Mouse (Mus musculus) liver, embryonic 13.5 days (tissue): Measurements from ENCODE around the gene Mapk1ip1l. TPM values are rescaled to one million over a fixed set of nuclear protein-coding genes. Genes with fewer than 3 reads are reported as not detected.

Source experiments
- ATAC-seq: fragments of 200-750 bp; cut with Nextera tagmentation; 2 replicates; pipeline ENCODE4 v1.8.0; 2017; ENCODE audit warnings: low read depth, mild to moderate bottlenecking, moderate number of reproducible peaks, moderate library complexity
- DNase-seq: peaks from one replicate; pipeline ENCODE4 v3.0.0; 2022
- H3K27ac ChIP-seq: fragments of 300-500 bp; sonication (generic); 2 replicates; pipeline ENCODE4 v1.5.1; 2015; ENCODE audit warnings: moderate library complexity, mild to moderate bottlenecking, inconsistent platforms
- H3K27me3 ChIP-seq: fragments of 300-500 bp; sonication (generic); 2 replicates; pipeline ENCODE4 v1.6.1; 2015; ENCODE audit warnings: mild to moderate bottlenecking, inconsistent platforms
- H3K36me3 ChIP-seq: fragments of 300-500 bp; sonication (generic); 2 replicates; pipeline ENCODE4 v1.6.1; 2015; ENCODE audit warnings: mild to moderate bottlenecking, inconsistent platforms
- H3K4me1 ChIP-seq: fragments of 300-500 bp; sonication (generic); replicated peaks from 2 replicates; pipeline ENCODE4 v1.6.1; 2015; ENCODE audit warnings: inconsistent platforms
- H3K4me2 ChIP-seq: fragments of 300-500 bp; sonication (generic); 2 replicates; pipeline ENCODE4 v1.6.1; 2015; ENCODE audit warnings: inconsistent platforms, mild to moderate bottlenecking, moderate library complexity
- H3K4me3 ChIP-seq: fragments of 300-500 bp; sonication (generic); replicated peaks from 2 replicates; pipeline ENCODE4 v1.5.1; 2015; ENCODE audit warnings: mild to moderate bottlenecking, inconsistent platforms
- H3K9ac ChIP-seq: fragments of 300-500 bp; sonication (generic); 2 replicates; pipeline ENCODE4 v1.6.1; 2015; ENCODE audit warnings: mild to moderate bottlenecking, inconsistent platforms
- H3K9me3 ChIP-seq: fragments of 300-500 bp; sonication (generic); replicated peaks from 2 replicates; pipeline ENCODE4 v1.6.1; 2016; ENCODE audit warnings: inconsistent platforms
- WGBS: fragments of 180-500 bp; shearing (Covaris S2); methylation state at CpG from one replicate; pipeline ENCODE4 v1.1.7; 2015; ENCODE audit not compliant: insufficient replicate concordance; 5-methylcytosine and 5-hydroxymethylcytosine counted together
- polyA plus RNA-seq: library from polyadenylated mRNA; unstranded; fragments of >200 nt; fragmentation: Nextera tagmentation; extraction: Ambion mirVana; gene quantifications from 2 replicates; pipeline ENCODE4 v1.2.1, GENCODE M21; 2015

Gene Mapk1ip1l
- 28.7 and 36.8 TPM in 2 replicates for polyA plus RNA-seq

DNA sequence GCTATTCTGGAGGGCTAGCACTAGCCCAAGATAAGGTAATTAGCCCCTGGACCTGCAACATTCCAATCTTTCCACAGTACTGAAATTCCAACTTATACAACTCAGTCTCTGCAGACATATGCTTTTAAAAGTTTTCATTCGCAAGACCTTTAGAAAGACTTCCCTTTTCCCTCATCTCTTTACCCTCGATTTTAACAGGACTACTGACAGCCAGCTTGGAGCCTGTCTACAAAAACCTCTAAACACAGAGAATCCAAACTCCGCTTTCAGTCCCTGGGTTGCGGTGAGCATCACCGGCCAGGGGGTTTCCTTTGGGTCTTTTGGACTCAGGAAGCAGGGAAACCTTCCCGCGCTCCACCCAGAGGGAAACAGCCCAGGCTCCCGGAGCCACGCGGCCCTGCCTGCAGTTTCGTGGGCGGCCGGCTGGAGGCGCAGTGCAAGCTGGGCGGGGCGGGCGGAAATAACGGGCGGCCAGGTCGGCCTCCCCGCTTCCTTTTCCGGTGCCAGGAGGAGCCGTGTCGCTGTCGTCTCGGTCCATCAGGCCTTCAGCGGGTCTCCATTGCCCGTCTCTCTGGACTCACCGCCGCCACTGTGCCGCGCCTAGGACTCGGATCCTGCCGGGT, at the start of gene Mapk1ip1l:
Gene Mapk1ip1l (plus strand): TSS at position 482 of the 623 bp plus-strand sequence.
- Histone ChIP-seq H3K4me3 (peak within 1 kb of the TSS; percentile 85), H3K27me3 (no peaks in the 10 kb centered on the region), H3K36me3 (peaks cover 20% of the 10 kb centered on the region), H3K4me1 (peaks cover 58% of the 10 kb centered on the region), H3K4me2 (peak within 1 kb of the TSS; percentile 85), H3K9ac (peak within 1 kb of the TSS; percentile 97), H3K9me3 (no peaks in the 10 kb centered on the region), H3K27ac (peak within 1 kb of the TSS; percentile 90)
- peak; percentile 83 for DNase-seq
- peak; percentile 86 for ATAC-seq
- WGBS, result under 1% methylated on average over 34 of the region's 34 CpGs

DNA sequence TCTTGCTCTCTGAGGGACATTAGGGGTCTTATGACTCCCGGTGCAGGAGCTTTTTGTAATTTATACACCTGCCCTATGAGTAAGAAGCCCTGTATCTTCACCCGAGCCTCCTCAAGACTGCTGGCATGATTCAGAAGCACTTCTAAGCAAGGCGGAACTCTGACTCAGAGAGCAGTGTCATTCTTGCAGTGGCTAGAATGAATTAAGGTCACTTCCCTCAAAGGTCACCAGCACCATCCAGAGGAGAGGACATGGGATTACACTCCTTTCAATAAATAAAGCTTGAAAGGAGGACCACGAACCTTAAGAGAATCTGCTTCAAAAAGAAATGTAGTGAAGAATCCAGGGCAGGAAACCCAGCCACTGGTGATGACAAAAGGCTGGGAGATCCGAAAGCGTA, 48.2 kb upstream of the Mapk1ip1l start:
- H3K9ac ChIP-seq, result no peak overlapping the region

GRCm38 (mm10) chr14:47264866-47265265, 33.2 kb upstream of the Mapk1ip1l start:
- H3K4me3 ChIP-seq, result no peak overlapping the region
- DNase-seq (no peak), ATAC-seq (no peak)
- H3K36me3 ChIP-seq, result peaks cover 82% of the 10 kb centered on the region
- no peak overlapping the region for H3K9ac ChIP-seq
- H3K4me1 ChIP-seq, result no peaks in the 10 kb centered on the region
- H3K4me2 ChIP-seq, result no peak overlapping the region
- H3K27ac ChIP-seq, result no peak overlapping the region
- 86% methylated on average over 3 of the region's 3 CpGs for WGBS
- H3K9me3 ChIP-seq, result no peaks in the 10 kb centered on the region
- no peaks in the 10 kb centered on the region for H3K27me3 ChIP-seq

More for the DNA sequence above, 48.2 kb upstream of the Mapk1ip1l start:
- Histone ChIP-seq H3K4me1 (no peaks in the 10 kb centered on the region), H3K27me3 (no peaks in the 10 kb centered on the region), H3K36me3 (peaks cover 89% of the 10 kb centered on the region), H3K27ac (no peak overlapping the region), H3K4me2 (no peak overlapping the region), H3K4me3 (no peak overlapping the region), H3K9me3 (no peaks in the 10 kb centered on the region)
- DNase-seq, result no peak
- 89% methylated on average over 6 of the region's 6 CpGs for WGBS
- ATAC-seq, result no peak

DNA sequence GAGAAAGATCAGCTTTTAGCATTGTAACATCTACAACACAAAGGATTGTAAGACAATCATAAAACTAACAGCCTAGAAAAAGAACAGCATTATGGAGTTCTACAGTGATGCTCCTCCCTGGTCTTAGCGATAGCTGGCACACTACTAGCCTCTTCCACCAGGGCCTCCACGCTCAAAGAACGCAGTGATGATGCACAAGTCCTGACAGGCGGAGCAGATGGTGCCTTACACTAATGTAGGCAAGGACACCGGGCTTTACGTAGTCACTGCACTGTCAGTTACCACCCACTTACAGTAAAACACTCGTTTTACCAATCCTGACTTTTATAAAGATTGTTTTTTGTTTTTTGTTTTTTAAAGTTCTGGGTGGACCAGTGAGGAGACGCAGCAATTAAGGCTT, 32.2 kb upstream of the Mapk1ip1l start:
- no peak for ATAC-seq
- 91% methylated on average over 8 of the region's 8 CpGs for WGBS
- Histone ChIP-seq H3K9me3 (no peaks in the 10 kb centered on the region), H3K4me2 (no peak overlapping the region), H3K4me1 (no peaks in the 10 kb centered on the region), H3K27ac (no peak overlapping the region), H3K9ac (no peak overlapping the region), H3K27me3 (no peaks in the 10 kb centered on the region), H3K36me3 (peaks cover 81% of the 10 kb centered on the region), H3K4me3 (no peak overlapping the region)
- no peak for DNase-seq

GRCm38 (mm10) chr14:47269056-47269455, 29.0 kb upstream of the Mapk1ip1l start:
- WGBS, result 93% methylated on average over 4 of the region's 4 CpGs

GRCm38 (mm10) chr14:47269706-47270105, 28.4 kb upstream of the Mapk1ip1l start:
- no peak overlapping the region for H3K4me3 ChIP-seq
- no peaks in the 10 kb centered on the region for H3K27me3 ChIP-seq
- DNase-seq (no peak), ATAC-seq (no peak)
- no peak overlapping the region for H3K9ac ChIP-seq
- peaks cover 6% of the 10 kb centered on the region; the same call in 1 of the 2 replicates for H3K4me1 ChIP-seq
- WGBS, result 95% methylated on average over 2 of the region's 2 CpGs
- peaks cover 89% of the 10 kb centered on the region for H3K36me3 ChIP-seq
- no peak overlapping the region for H3K4me2 ChIP-seq
- H3K27ac ChIP-seq, result no peak overlapping the region
- H3K9me3 ChIP-seq, result no peaks in the 10 kb centered on the region

More at GRCm38 (mm10) chr14:47269056-47269455, 29.0 kb upstream of the Mapk1ip1l start:
- no peak for ATAC-seq
- Histone ChIP-seq H3K4me2 (no peak overlapping the region), H3K27ac (no peak overlapping the region), H3K27me3 (no peaks in the 10 kb centered on the region), H3K9me3 (no peaks in the 10 kb centered on the region), H3K36me3 (peaks cover 89% of the 10 kb centered on the region), H3K4me3 (no peak overlapping the region), H3K4me1 (no peaks in the 10 kb centered on the region; the same call in 1 of the 2 replicates), H3K9ac (no peak overlapping the region)
- no peak for DNase-seq

- DNase-seq (no peak), ATAC-seq (no peak)
- no peaks in the 10 kb centered on the region for H3K27me3 ChIP-seq
- WGBS, result 87% methylated on average over 3 of the region's 3 CpGs
- no peak overlapping the region for H3K27ac ChIP-seq
- H3K4me2 ChIP-seq, result no peak overlapping the region
- peaks cover 20% of the 10 kb centered on the region for H3K4me1 ChIP-seq
- H3K4me3 ChIP-seq, result no peak overlapping the region
- peaks cover 52% of the 10 kb centered on the region for H3K36me3 ChIP-seq
- no peaks in the 10 kb centered on the region for H3K9me3 ChIP-seq
- H3K9ac ChIP-seq, result no peak overlapping the region
Measured at GRCm38 (mm10) chr14:47273751-47274150, 24.3 kb upstream of the Mapk1ip1l start.

- peak; percentile 34 for ATAC-seq
Measured at GRCm38 (mm10) chr14:47275417-47275816, 22.6 kb upstream of the Mapk1ip1l start.

DNA sequence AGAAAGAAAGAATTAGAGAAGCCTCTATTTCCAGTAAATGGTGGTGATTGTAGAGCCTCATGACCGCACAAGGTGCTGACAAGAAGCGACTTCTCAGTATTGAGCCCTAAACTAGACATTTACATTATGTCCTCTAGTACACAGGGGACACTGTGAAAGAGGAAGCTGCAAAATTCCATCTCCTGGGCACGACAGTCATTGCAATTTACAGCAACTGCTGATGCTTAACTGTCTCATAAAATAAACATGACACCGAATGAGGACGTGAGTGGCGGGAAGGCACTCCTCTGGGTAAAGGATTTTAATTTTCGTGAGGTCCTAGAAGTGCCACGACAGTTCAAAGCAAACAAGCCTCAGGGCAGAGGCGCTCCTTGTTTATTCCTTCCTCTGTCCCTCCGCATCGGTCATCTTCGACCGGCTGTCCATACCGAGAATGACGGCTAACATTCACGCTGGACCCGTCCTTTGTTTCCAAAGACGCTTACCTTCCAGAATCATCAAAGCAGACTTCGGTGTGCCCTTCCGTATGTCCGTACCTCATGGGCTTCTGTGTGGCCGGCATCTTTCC, 21.9 kb upstream of the Mapk1ip1l start:
- Histone ChIP-seq H3K36me3 (peaks cover 44% of the 10 kb centered on the region), H3K4me1 (peaks cover 20% of the 10 kb centered on the region), H3K9ac (peak overlapping the region; percentile 90), H3K9me3 (no peaks in the 10 kb centered on the region), H3K27me3 (no peaks in the 10 kb centered on the region), H3K4me3 (peak overlapping the region; percentile 84), H3K4me2 (peak overlapping the region; percentile 71), H3K27ac (peak overlapping the region; percentile 97)
- DNase-seq, result peak; percentile 16
- peak; percentile 3 for ATAC-seq
- WGBS, result 2% methylated on average over 22 of the region's 22 CpGs

More at GRCm38 (mm10) chr14:47275417-47275816, 22.6 kb upstream of the Mapk1ip1l start:
- H3K4me2 ChIP-seq, result peak overlapping the region; percentile 71
- H3K9ac ChIP-seq, result peak overlapping the region; percentile 90
- H3K4me1 ChIP-seq, result peaks cover 20% of the 10 kb centered on the region
- no peaks in the 10 kb centered on the region for H3K27me3 ChIP-seq
- no peaks in the 10 kb centered on the region for H3K9me3 ChIP-seq
- 6% methylated on average over 3 of the region's 3 CpGs for whole genome bisulfite sequencing
- H3K4me3 ChIP-seq, result peak overlapping the region; percentile 84
- DNase-seq, result peak; percentile 56
- H3K27ac ChIP-seq, result peak overlapping the region; percentile 97
- peaks cover 46% of the 10 kb centered on the region for H3K36me3 ChIP-seq

GRCm38 (mm10) chr14:47276637-47277393, 21.3 kb upstream of the Mapk1ip1l start, which contains the start of the genes Wdhd1 and Socs4:
Gene Wdhd1 (minus strand): TSS chr14:47276857.
Gene Socs4 (plus strand): TSS chr14:47276931.
- peaks cover 20% of the 10 kb centered on the region for H3K4me1 ChIP-seq
- H3K4me3 ChIP-seq, result peak within 1 kb of the TSS; percentile 84
- H3K36me3 ChIP-seq, result peaks cover 39% of the 10 kb centered on the region
- peak within 1 kb of the TSS; percentile 97 for H3K27ac ChIP-seq
- H3K4me2 ChIP-seq, result peak within 1 kb of the TSS; percentile 71
- ATAC-seq (peak; percentile 93), DNase-seq (peak; percentile 94)
- H3K9me3 ChIP-seq, result no peaks in the 10 kb centered on the region
- H3K27me3 ChIP-seq, result no peaks in the 10 kb centered on the region
- H3K9ac ChIP-seq, result peak within 1 kb of the TSS; percentile 90
- WGBS, result under 1% methylated on average over 75 of the region's 77 CpGs

GRCm38 (mm10) chr14:47279058-47279457, 19.0 kb upstream of the Mapk1ip1l start:
- Histone ChIP-seq H3K36me3 (peaks cover 23% of the 10 kb centered on the region), H3K4me2 (no peak overlapping the region), H3K9ac (no peak overlapping the region), H3K9me3 (no peaks in the 10 kb centered on the region), H3K27me3 (no peaks in the 10 kb centered on the region), H3K4me3 (no peak overlapping the region), H3K4me1 (peaks cover 33% of the 10 kb centered on the region), H3K27ac (no peak overlapping the region)
- ATAC-seq (no peak), DNase-seq (no peak)
- 63% methylated on average over 2 of the region's 2 CpGs for whole genome bisulfite sequencing
